Mouse (Mus musculus) cerebellum, adult 2 months (tissue): ENCODE measurements around the gene Ift81. TPM values are rescaled to one million over a fixed set of nuclear protein-coding genes. Genes with fewer than 3 reads are reported as not detected.

Experiments
- DNase-seq, 2 experiments: peaks; one replicate each; pipeline ENCODE4 v3.0.0; 2021
- H3K27ac ChIP-seq: fragments of 200-500 bp; 2 replicates; pipeline ENCODE4 v1.5.1; 2012; ENCODE audit warnings: low read length, control low read depth, inconsistent platforms; ENCODE audit not compliant: insufficient read depth
- H3K27me3 ChIP-seq: fragments of 200-500 bp; 2 replicates; pipeline ENCODE4 v1.6.1; 2012; ENCODE audit warnings: inconsistent platforms, mild to moderate bottlenecking, low read length, moderate library complexity; ENCODE audit not compliant: control insufficient read depth, insufficient read depth
- H3K4me1 ChIP-seq: fragments of 200-500 bp; 2 replicates; pipeline ENCODE4 v1.6.1; 2011; ENCODE audit warnings: low read length; ENCODE audit not compliant: control insufficient read depth, insufficient read depth
- H3K4me3 ChIP-seq: fragments of 200-500 bp; replicated peaks from 2 replicates; pipeline ENCODE3; 2011; ENCODE audit warnings: mild to moderate bottlenecking, low read depth, low read length, control low read depth; ENCODE audit not compliant: insufficient read depth
- CTCF ChIP-seq: fragments of 200-500 bp; IDR thresholded peaks from 2 replicates; pipeline ENCODE4 v1.5.1; 2011; ENCODE audit warnings: low read depth, mild to moderate bottlenecking, control low read depth, low read length, moderate library complexity, borderline replicate concordance; ENCODE audit not compliant: insufficient read depth
- POLR2A ChIP-seq: fragments of 200-500 bp; IDR thresholded peaks from 2 replicates; pipeline ENCODE4 v1.6.1; 2011; ENCODE audit warnings: low read length, control low read depth, borderline replicate concordance; ENCODE audit not compliant: insufficient read depth
- WGBS: fragments of 180-500 bp; shearing (Covaris S2); methylation state at CpG from one replicate; pipeline ENCODE4 v1.1.7; 2018; 5-methylcytosine and 5-hydroxymethylcytosine counted together
- polyA plus RNA-seq: library from polyadenylated mRNA; depleted of rRNA; stranded (reverse); fragments of >200 nt; gene quantifications from 2 replicates; pipeline ENCODE4 v1.2.3, GENCODE M21; 2012

The Ift81 gene
- polyA plus RNA-seq, 1 experiment: 20.4 TPM

- H3K4me3 ChIP-seq: no peak overlapping the region
- H3K4me1 ChIP-seq: no peaks in the 10 kb centered on the region
- no peaks in the 10 kb centered on the region for H3K27me3 ChIP-seq
- H3K27ac ChIP-seq: no peak overlapping the region
- WGBS: 97% methylated on average over 10 of the region's 10 CpGs
- DNase-seq: no peak
- no peak for TF ChIP-seq CTCF
- no peak for TF ChIP-seq POLR2A
These were observed 56.2 kb downstream of the Ift81 start for GRCm38 (mm10) chr5:122558127-122558526.

GRCm38 (mm10) chr5:122555107-122555506 is 59.2 kb downstream of the Ift81 start:
- no peaks in the 10 kb centered on the region for H3K4me1 ChIP-seq
- no peak for TF ChIP-seq CTCF
- 78% methylated on average over 2 of the region's 2 CpGs for WGBS
- no peak overlapping the region for H3K27ac ChIP-seq
- H3K27me3 ChIP-seq: no peaks in the 10 kb centered on the region
- H3K4me3 ChIP-seq: no peak overlapping the region
- no peak for DNase-seq

- no peak for TF ChIP-seq POLR2A
- no peak for TF ChIP-seq CTCF
- no peak overlapping the region for H3K27ac ChIP-seq
- no peaks in the 10 kb centered on the region for H3K27me3 ChIP-seq
- H3K4me1 ChIP-seq: peaks cover 4% of the 10 kb centered on the region
- 84% methylated on average over 9 of the region's 9 CpGs for WGBS
- H3K4me3 ChIP-seq: no peak overlapping the region
- no peak for DNase-seq
These were observed 61.7 kb downstream of the Ift81 start for GRCm38 (mm10) chr5:122552638-122553037.

- H3K4me1 ChIP-seq: peaks cover 12% of the 10 kb centered on the region
- TF ChIP-seq CTCF (no peak), POLR2A (no peak)
- WGBS: 83% methylated on average over 8 of the region's 8 CpGs
- H3K27ac ChIP-seq: no peak overlapping the region
- no peaks in the 10 kb centered on the region for H3K27me3 ChIP-seq
- no peak for DNase-seq
- H3K4me3 ChIP-seq: no peak overlapping the region
These were observed 63.9 kb downstream of the Ift81 start for GRCm38 (mm10) chr5:122550460-122550859.

GRCm38 (mm10) chr5:122548671-122549070 is 65.6 kb downstream of the Ift81 start:
- 86% methylated on average over 6 of the region's 6 CpGs for WGBS
- TF ChIP-seq POLR2A (no peak), CTCF (no peak)

GRCm38 (mm10) chr5:122547810-122548209 is 66.5 kb downstream of the Ift81 start:
- H3K27ac ChIP-seq: peak overlapping the region; percentile 62
- 67% methylated on average over 6 of the region's 6 CpGs for WGBS
- H3K27me3 ChIP-seq: no peaks in the 10 kb centered on the region
- peaks cover 12% of the 10 kb centered on the region for H3K4me1 ChIP-seq
- no peak for DNase-seq
- TF ChIP-seq CTCF (no peak), POLR2A (no peak)
- H3K4me3 ChIP-seq: no peak overlapping the region

More at GRCm38 (mm10) chr5:122548671-122549070, 65.6 kb downstream of the Ift81 start:
- H3K27ac ChIP-seq: no peak overlapping the region
- DNase-seq: no peak
- H3K4me1 ChIP-seq: peaks cover 12% of the 10 kb centered on the region
- no peaks in the 10 kb centered on the region for H3K27me3 ChIP-seq
- no peak overlapping the region for H3K4me3 ChIP-seq

- H3K27me3 ChIP-seq: no peaks in the 10 kb centered on the region
- peak overlapping the region; percentile 92 for H3K27ac ChIP-seq
- 11% methylated on average over 7 of the region's 7 CpGs for WGBS
- peak overlapping the region; percentile 17 for H3K4me3 ChIP-seq
- TF ChIP-seq POLR2A: 0 out of 2 replicates have a peak, but pooled peaks have one; percentile 10
- peak; percentile 53; the same call in 1 of the 2 replicates for TF ChIP-seq CTCF
- peaks cover 12% of the 10 kb centered on the region for H3K4me1 ChIP-seq
- peak; percentile 82 to 87 for DNase-seq
These were observed 67.0 kb downstream of the Ift81 start for GRCm38 (mm10) chr5:122547251-122547714.

GRCm38 (mm10) chr5:122543392-122543791 is 70.9 kb downstream of the Ift81 start:
- TF ChIP-seq CTCF (no peak), POLR2A (no peak)
- H3K4me3 ChIP-seq: no peak overlapping the region
- H3K4me1 ChIP-seq: peaks cover 12% of the 10 kb centered on the region
- no peak overlapping the region for H3K27ac ChIP-seq
- WGBS: 91% methylated on average over 6 of the region's 6 CpGs
- no peak for DNase-seq
- no peaks in the 10 kb centered on the region for H3K27me3 ChIP-seq

GRCm38 (mm10) chr5:122541871-122542270 is 72.4 kb downstream of the Ift81 start:
- H3K27ac ChIP-seq: no peak overlapping the region
- DNase-seq: no peak
- H3K27me3 ChIP-seq: no peaks in the 10 kb centered on the region
- no peak overlapping the region for H3K4me3 ChIP-seq
- WGBS: 92% methylated on average over 8 of the region's 8 CpGs
- peaks cover 2% of the 10 kb centered on the region for H3K4me1 ChIP-seq
- TF ChIP-seq CTCF (no peak), POLR2A (no peak)
